16 mouse cellular contexts compared by ENCODE assay signal in the genomic region with DNA sequence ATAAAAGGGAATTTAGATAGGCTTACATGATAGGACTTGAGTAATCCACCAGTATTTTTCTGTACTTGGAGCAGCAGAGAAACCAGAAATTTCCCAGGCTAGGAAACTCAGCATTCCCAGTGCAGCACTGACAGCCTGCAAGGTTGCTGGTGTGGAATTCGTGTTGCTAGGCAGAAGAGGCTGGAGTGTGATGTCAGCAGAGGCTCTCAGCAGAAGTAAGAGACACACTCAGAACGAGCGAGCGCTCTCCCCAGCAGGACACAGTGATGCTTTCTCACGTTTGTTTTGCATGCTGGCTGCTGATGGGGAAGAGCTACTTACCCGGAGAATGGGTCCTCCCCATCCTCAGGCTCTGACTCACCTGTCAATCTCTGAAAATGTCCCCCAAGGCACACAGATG.
DNase-seq lines count a peak whose midpoint lies in the region; ATAC-seq and TF ChIP-seq lines count a peak whose summit lies in the region.
"Had no signal": no experiment of that assay in that cellular context is flagged by ENCODE, and none has a peak within 500 bp of the region (broad histone marks: within the 10 kb centered on the region; RNA-seq: fewer than 3 reads in every experiment).

No protein-coding gene starts in this region.

- WGBS in embryonic facial prominence, embryonic 10.5 days, result 44% methylated on average over 6 of the region's 6 CpGs
- 42% methylated on average over 6 of the region's 6 CpGs for WGBS in intestine, embryonic 16.5 days

- peaks cover 11% of the 10 kb centered on the region for H3K4me1 ChIP-seq in embryonic facial prominence, embryonic 10.5 days
- no peaks in the 10 kb centered on the region for H3K4me1 ChIP-seq in intestine, embryonic 16.5 days (ENCODE audit: control insufficient read depth, insufficient read depth, low read length)
- H3K4me1 ChIP-seq: heart, embryonic 13.5 days; hindbrain, embryonic 13.5 days had no signal

- ATAC-seq in frontal cortex, adult (ENCODE audit: low TSS enrichment), result peak; percentile 96
- no peak for ATAC-seq in intestine, embryonic 16.5 days

- no peak for TF ChIP-seq CTCF in layer of hippocampus, adult 2 months (conservative IDR thresholded peaks at IDR 0.05)

- no peak overlapping the region for H3K4me2 ChIP-seq in intestine, embryonic 16.5 days (ENCODE audit: low read depth, low read length)
- H3K4me2 ChIP-seq: heart, embryonic 13.5 days; hindbrain, embryonic 13.5 days had no signal

- H3K36me3 ChIP-seq in embryonic facial prominence, embryonic 10.5 days (replicated peaks), result no peaks in the 10 kb centered on the region
- no peaks in the 10 kb centered on the region for H3K36me3 ChIP-seq in intestine, embryonic 16.5 days (ENCODE audit: control insufficient read depth, insufficient read depth, low read length)
- H3K36me3 ChIP-seq: G1E; heart, embryonic 13.5 days; hindbrain, embryonic 13.5 days had no signal

- no peaks in the 10 kb centered on the region for H3K27me3 ChIP-seq in embryonic facial prominence, embryonic 10.5 days (replicated peaks; ENCODE audit: low read depth, poor library complexity, severe bottlenecking)
- no peaks in the 10 kb centered on the region for H3K27me3 ChIP-seq in intestine, embryonic 16.5 days (replicated peaks; ENCODE audit: control insufficient read depth, insufficient read depth, low read length)
- H3K27me3 ChIP-seq: heart, embryonic 13.5 days; hindbrain, embryonic 13.5 days had no signal

- H3K9me3 ChIP-seq in embryonic facial prominence, embryonic 10.5 days, result peaks cover 11% of the 10 kb centered on the region; the same call in 1 of the 2 replicates
- H3K9me3 ChIP-seq in intestine, embryonic 16.5 days (ENCODE audit: control insufficient read depth, low read length), result no peaks in the 10 kb centered on the region
- H3K9me3 ChIP-seq: heart, embryonic 13.5 days; hindbrain, embryonic 13.5 days had no signal

- H3K4me3 ChIP-seq in layer of hippocampus, adult 2 months, result peak overlapping the region; percentile 1
- no peak overlapping the region for H3K4me3 ChIP-seq in embryonic facial prominence, embryonic 10.5 days
- H3K4me3 ChIP-seq in intestine, embryonic 16.5 days (ENCODE audit: low read length), result no peak overlapping the region
- H3K4me3 ChIP-seq: heart, embryonic 13.5 days; hindbrain, embryonic 13.5 days had no signal

- H3K9ac ChIP-seq in intestine, embryonic 16.5 days (ENCODE audit: low read depth, low read length), result no peak overlapping the region
- H3K9ac ChIP-seq: heart, embryonic 13.5 days; hindbrain, embryonic 13.5 days had no signal

- DNase-seq in frontal cortex, postnatal 14 days (ENCODE audit: low spot score in 2 of 2), result no peak
- peak; percentile 22 to 48 for DNase-seq in layer of hippocampus, adult 2 months (ENCODE audit: low spot score in 2 of 2)
- DNase-seq in layer of hippocampus, adult 9-10 months (ENCODE audit: low spot score), result no peak
- DNase-seq in embryonic facial prominence, embryonic 10.5 days (ENCODE audit: low spot score), result peak; percentile 9
- peak; percentile 56 to 62 for DNase-seq in right cerebral cortex, adult 2 months (ENCODE audit: low spot score in 2 of 2)
- no peak for DNase-seq in retina, embryonic 14.5 days (ENCODE audit: low spot score)
- DNase-seq: adrenal gland, postnatal 14 days; B cell, adult 2 months; liver; lung, adult 2 months; thymus, adult 18-20 months had no signal

- peak overlapping the region; percentile 32; the same call in 1 of the 2 replicates for H3K27ac ChIP-seq in layer of hippocampus, adult 2 months
- no peak overlapping the region for H3K27ac ChIP-seq in embryonic facial prominence, embryonic 10.5 days (replicated peaks)
- H3K27ac ChIP-seq in intestine, embryonic 16.5 days (ENCODE audit: low read length), result no peak overlapping the region
- H3K27ac ChIP-seq: heart, embryonic 13.5 days; hindbrain, embryonic 13.5 days had no signal

Comparison
In these comparisons a context has a peak if more than half of its experiments do, and no peak if none do; other contexts are left out.
1. DNase-seq: peak in layer of hippocampus, adult 2 months (2 of 2), embryonic facial prominence, embryonic 10.5 days (single experiment) and right cerebral cortex, adult 2 months (2 of 2); none in frontal cortex, postnatal 14 days (0 of 2), layer of hippocampus, adult 9-10 months (single experiment) and retina, embryonic 14.5 days (single experiment).